Mouse (Mus musculus): ENCODE results near the gene Prr5l.
A peak's percentile ranks its signal among the peaks of the same experiment; 100 is the strongest.

DNA sequence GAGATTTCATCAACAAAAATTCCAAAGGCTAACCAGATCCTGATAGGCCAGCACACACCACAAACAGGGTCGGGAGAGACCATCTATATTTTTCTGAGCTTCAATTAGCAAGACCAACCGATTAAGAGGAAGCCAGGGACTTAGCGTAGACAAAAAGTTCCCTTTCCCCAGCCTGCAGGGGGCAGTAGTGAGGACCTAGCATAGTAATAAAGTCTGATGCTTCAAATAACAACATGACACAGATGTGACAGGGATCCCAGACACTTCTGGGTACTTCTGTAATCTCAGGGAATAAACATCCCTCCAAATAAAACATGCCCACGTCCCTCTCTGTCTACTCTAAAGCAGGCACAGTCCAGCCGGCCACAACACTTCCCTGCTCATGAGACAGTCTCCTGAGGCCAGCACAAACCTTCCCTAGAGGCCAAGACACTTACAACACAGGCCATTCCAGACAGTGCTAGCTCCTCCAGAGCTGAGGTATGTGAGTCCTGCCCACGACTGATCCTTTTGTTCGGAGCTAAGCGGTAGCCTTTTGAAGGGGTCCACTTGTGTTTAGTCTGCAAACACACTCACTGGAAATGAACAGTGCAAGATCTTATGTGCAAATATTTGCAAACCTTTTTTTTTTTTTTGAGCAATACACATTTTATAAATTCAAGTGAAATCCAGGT is 167.0 kb downstream of the Prr5l start:
- TF ChIP-seq CTCF (IDR thresholded peaks at IDR 0.05; ENCODE audit: low read depth, low read length) = peak; percentile 27; the same call in 1 of the 2 replicates
- no peak for TF ChIP-seq GATA1 (IDR thresholded peaks at IDR 0.05; ENCODE audit: borderline replicate concordance, low read length)
- TF ChIP-seq TAL1 (conservative IDR thresholded peaks at IDR 0.05; ENCODE audit: low read depth, low read length) = no peak
- no peak for TF ChIP-seq POLR2AphosphoS5 (IDR thresholded peaks at IDR 0.05; ENCODE audit: insufficient replicate concordance, low read depth, low read length)
